Mouse (Mus musculus): Measurements from ENCODE around the gene Ciapin1. TPM values are rescaled to one million over a fixed set of nuclear protein-coding genes. Genes with fewer than 3 reads are reported as not detected.

Gene Ciapin1
- polyA plus RNA-seq (2015; fragmentation: Nextera tagmentation; extraction: Ambion mirVana): 77.7 and 88.6 TPM in 2 replicates

DNA sequence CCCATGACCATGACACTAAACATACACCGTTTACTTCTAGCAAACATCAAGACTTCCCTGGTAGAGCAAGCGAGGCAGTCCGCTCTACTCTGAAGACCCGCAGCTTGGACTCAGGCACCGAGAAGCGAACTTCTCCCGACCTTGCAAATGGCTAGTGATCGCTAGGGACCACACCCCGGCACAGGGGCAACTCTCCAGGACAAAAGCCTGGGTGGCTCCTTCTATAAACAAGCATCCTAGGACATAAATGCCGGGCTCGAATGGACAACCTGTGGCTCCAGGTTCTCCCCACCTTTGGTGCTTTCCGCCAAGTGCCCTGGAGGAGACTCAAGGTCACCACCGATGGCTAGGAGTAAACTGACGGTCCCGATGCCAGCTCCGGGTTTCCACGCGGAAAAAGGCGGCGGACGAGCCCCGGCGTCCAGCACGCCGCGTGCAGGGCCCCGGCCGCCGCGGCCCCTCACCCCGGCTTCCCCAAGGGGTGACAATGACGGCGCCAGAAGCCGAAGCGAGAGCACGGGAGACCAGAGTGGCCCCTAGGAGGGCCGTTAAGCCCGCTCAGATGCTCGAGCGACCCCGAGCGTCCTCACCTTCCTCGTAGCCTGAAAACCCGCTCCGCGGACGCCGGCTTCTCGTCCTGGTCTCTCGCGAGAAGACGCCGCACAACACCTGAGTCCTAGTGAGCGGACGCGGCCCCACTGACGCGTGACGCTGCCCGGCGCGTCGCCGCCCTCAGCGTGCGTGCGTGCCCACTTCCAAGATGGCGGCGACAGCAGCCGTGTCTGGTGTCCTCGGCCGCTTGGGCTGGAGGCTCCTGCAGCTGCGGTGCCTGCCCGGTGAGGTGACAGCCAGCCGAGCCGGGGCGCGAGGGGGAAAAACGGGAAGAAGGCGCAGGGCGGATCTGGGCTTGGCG lies at the start of gene Ciapin1, which contains the start of gene Coq9:
Gene Ciapin1 (minus strand): TSS at position 697 of the 913 bp plus-strand sequence.
Gene Coq9 (plus strand): TSS at position 660 of the 913 bp plus-strand sequence.
- Histone ChIP-seq H3K4me3 (peak within 1 kb of the TSS; percentile 100), H3K4me2 (peak within 1 kb of the TSS; percentile 91), H3K9me3 (replicated peaks) (no peaks in the 10 kb centered on the region), H3K27me3 (no peaks in the 10 kb centered on the region), H3K9ac (peak within 1 kb of the TSS; percentile 97), H3K27ac (peak within 1 kb of the TSS; percentile 99), H3K4me1 (replicated peaks) (peaks cover 17% of the 10 kb centered on the region), H3K36me3 (0 out of 2 replicates have a peak, but pooled peaks cover 4% of the 10 kb centered on the region)
- ATAC-seq (replicated peaks; ENCODE audit: insufficient number of reproducible peaks, insufficient read depth, low FRiP score, low read depth): peak; percentile 97
- under 1% methylated on average over 82 of the region's 82 CpGs for WGBS

GRCm38 (mm10) chr8:94880742-94881141 lies 42.6 kb upstream of the Ciapin1 start:
- ATAC-seq (replicated peaks; ENCODE audit: insufficient number of reproducible peaks, insufficient read depth, low FRiP score, low read depth): no peak
- Histone ChIP-seq H3K4me2 (no peak overlapping the region), H3K27ac (no peak overlapping the region), H3K9me3 (replicated peaks) (no peaks in the 10 kb centered on the region), H3K4me1 (replicated peaks) (peaks cover 8% of the 10 kb centered on the region), H3K36me3 (no peaks in the 10 kb centered on the region), H3K27me3 (no peaks in the 10 kb centered on the region), H3K9ac (no peak overlapping the region), H3K4me3 (no peak overlapping the region)
- WGBS: 59% methylated on average over 4 of the region's 4 CpGs

- H3K27ac ChIP-seq: peak overlapping the region; percentile 63
- H3K9ac ChIP-seq: no peak overlapping the region
- ATAC-seq (replicated peaks; ENCODE audit: insufficient number of reproducible peaks, insufficient read depth, low FRiP score, low read depth): no peak
- H3K9me3 ChIP-seq (replicated peaks): no peaks in the 10 kb centered on the region
- H3K27me3 ChIP-seq: no peaks in the 10 kb centered on the region
- H3K36me3 ChIP-seq: no peaks in the 10 kb centered on the region
- H3K4me3 ChIP-seq: no peak overlapping the region
- peaks cover 37% of the 10 kb centered on the region for H3K4me1 ChIP-seq (replicated peaks)
- 44% methylated on average over 3 of the region's 3 CpGs for WGBS
- peak overlapping the region; percentile 94 for H3K4me2 ChIP-seq
These were observed 38.7 kb upstream of the Ciapin1 start for GRCm38 (mm10) chr8:94876820-94877219.

DNA sequence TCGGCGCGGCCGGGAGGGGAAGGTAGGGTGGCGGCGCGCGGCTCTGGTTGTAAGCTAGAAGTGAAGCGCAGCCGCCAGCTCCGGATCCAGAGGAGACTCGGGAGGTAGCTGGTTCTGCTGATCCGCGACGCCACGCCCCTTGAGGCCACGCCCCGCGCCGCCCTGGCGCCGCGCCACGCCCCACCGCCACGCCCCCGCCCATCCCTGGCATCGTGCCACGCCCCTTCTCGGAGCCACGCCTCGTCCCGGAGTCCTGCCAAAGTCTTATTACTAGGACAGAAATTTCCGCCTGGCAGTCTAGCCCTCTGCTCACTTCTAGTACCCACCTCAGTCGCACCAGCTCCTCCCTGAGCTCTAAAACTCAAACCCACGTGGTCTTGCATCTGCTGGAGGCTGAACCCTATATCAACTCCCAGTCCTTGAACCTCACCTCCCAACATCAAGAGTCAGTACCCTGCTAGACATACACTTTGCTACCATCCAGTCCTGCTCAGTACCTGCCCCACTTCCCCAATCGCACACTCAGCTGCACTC lies 38.1 kb upstream of the Ciapin1 start, which contains the start of gene Dok4:
Gene Dok4 (minus strand): TSS at position 134 of the 534 bp plus-strand sequence.
- WGBS: under 1% methylated on average over 23 of the region's 37 CpGs

GRCm38 (mm10) chr8:94875871-94876150 lies 37.7 kb upstream of the Ciapin1 start:
- Histone ChIP-seq H3K27ac (peak overlapping the region; percentile 78), H3K4me1 (replicated peaks) (peaks cover 47% of the 10 kb centered on the region)
- whole genome bisulfite sequencing: 1% methylated on average over 6 of the region's 20 CpGs

More for the DNA sequence above, 38.1 kb upstream of the Ciapin1 start, which contains the start of gene Dok4:
- H3K9ac ChIP-seq: peak within 1 kb of the TSS; percentile 72
- H3K27me3 ChIP-seq: no peaks in the 10 kb centered on the region
- H3K4me3 ChIP-seq: peak within 1 kb of the TSS; percentile 71
- H3K4me2 ChIP-seq: peak within 1 kb of the TSS; percentile 94
- H3K27ac ChIP-seq: peak within 1 kb of the TSS; percentile 78
- H3K9me3 ChIP-seq (replicated peaks): no peaks in the 10 kb centered on the region
- ATAC-seq (replicated peaks; ENCODE audit: insufficient number of reproducible peaks, insufficient read depth, low FRiP score, low read depth): peak; percentile 79
- peaks cover 42% of the 10 kb centered on the region for H3K4me1 ChIP-seq (replicated peaks)
- H3K36me3 ChIP-seq: no peaks in the 10 kb centered on the region

GRCm38 (mm10) chr8:94875096-94875870 lies 37.1 kb upstream of the Ciapin1 start:
- H3K4me2 ChIP-seq: peak overlapping the region; percentile 94
- H3K9me3 ChIP-seq (replicated peaks): no peaks in the 10 kb centered on the region
- ATAC-seq (replicated peaks; ENCODE audit: insufficient number of reproducible peaks, insufficient read depth, low FRiP score, low read depth): no peak
- H3K4me3 ChIP-seq: peak overlapping the region; percentile 71
- no peaks in the 10 kb centered on the region for H3K36me3 ChIP-seq
- WGBS: 5% methylated on average over 17 of the region's 17 CpGs
- peaks cover 52% of the 10 kb centered on the region for H3K4me1 ChIP-seq (replicated peaks)
- peak overlapping the region; percentile 72 for H3K9ac ChIP-seq
- no peaks in the 10 kb centered on the region for H3K27me3 ChIP-seq
- H3K27ac ChIP-seq: peak overlapping the region; percentile 78

More at GRCm38 (mm10) chr8:94875871-94876150, 37.7 kb upstream of the Ciapin1 start:
- Histone ChIP-seq H3K4me2 (peak overlapping the region; percentile 94), H3K4me3 (peak overlapping the region; percentile 71), H3K27me3 (no peaks in the 10 kb centered on the region), H3K9ac (peak overlapping the region; percentile 72), H3K36me3 (no peaks in the 10 kb centered on the region), H3K9me3 (replicated peaks) (no peaks in the 10 kb centered on the region)
- no peak for ATAC-seq (replicated peaks; ENCODE audit: insufficient number of reproducible peaks, insufficient read depth, low FRiP score, low read depth)

- Histone ChIP-seq H3K27me3 (no peaks in the 10 kb centered on the region), H3K4me2 (peak overlapping the region; percentile 94), H3K27ac (no peak overlapping the region), H3K9me3 (replicated peaks) (no peaks in the 10 kb centered on the region), H3K9ac (peak overlapping the region; percentile 72; the same call in 1 of the 2 replicates), H3K4me3 (peak overlapping the region; percentile 71), H3K4me1 (replicated peaks) (peaks cover 61% of the 10 kb centered on the region), H3K36me3 (no peaks in the 10 kb centered on the region)
- 7% methylated on average over 6 of the region's 6 CpGs for WGBS
- no peak; the same call in 1 of the 2 replicates for ATAC-seq (replicated peaks; ENCODE audit: insufficient number of reproducible peaks, insufficient read depth, low FRiP score, low read depth)
These were observed 36.2 kb upstream of the Ciapin1 start for GRCm38 (mm10) chr8:94874358-94874757.

DNA sequence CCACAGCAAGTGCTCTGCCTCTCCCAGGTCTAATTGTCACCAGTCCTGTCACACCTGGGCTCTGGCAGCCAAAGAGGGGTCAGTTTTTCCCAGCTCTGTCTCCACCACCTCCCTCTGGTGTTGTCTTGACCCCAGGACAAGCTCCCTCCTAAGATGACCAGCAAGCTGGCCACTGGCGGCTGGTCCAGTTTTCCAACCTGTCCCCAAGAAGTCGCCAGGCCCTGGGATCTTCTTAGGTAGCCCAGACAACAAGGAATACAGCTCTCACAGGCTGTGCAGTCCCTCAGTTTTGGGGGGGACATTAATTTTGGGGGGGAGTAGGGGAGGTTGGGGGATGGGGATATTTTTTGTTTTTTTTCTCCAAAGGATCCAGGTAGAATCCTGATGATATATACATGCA lies 34.4 kb upstream of the Ciapin1 start:
- H3K4me3 ChIP-seq: no peak overlapping the region
- no peak overlapping the region for H3K27ac ChIP-seq
- H3K9ac ChIP-seq: no peak overlapping the region
- no peaks in the 10 kb centered on the region for H3K36me3 ChIP-seq
- 77% methylated on average over 2 of the region's 2 CpGs for WGBS
- H3K4me1 ChIP-seq (replicated peaks): peaks cover 72% of the 10 kb centered on the region
- no peak for ATAC-seq (replicated peaks; ENCODE audit: insufficient number of reproducible peaks, insufficient read depth, low FRiP score, low read depth)
- H3K27me3 ChIP-seq: no peaks in the 10 kb centered on the region
- peak overlapping the region; percentile 5 for H3K4me2 ChIP-seq
- no peaks in the 10 kb centered on the region for H3K9me3 ChIP-seq (replicated peaks)

DNA sequence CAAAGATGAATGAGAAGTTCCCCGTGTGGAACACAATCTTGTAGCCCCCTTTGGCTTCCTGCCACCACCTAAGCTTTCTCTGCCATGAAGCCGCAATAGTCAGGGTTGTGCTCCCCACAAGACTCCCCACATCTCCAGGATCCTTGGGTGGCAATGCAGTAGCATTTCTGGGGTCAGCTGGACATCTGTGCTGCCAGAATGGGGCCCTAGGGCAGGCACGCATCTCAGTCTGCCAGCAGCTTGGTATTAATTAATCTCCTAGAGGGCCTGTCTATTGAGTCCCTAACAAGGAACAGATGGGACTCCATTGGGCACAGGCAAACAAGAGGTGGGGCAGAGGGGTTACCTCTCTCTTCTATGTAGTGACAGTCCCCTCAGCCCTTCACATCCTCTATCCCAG lies 34.0 kb upstream of the Ciapin1 start:
- Histone ChIP-seq H3K4me3 (no peak overlapping the region), H3K9me3 (replicated peaks) (no peaks in the 10 kb centered on the region), H3K4me2 (peak overlapping the region; percentile 5), H3K9ac (no peak overlapping the region), H3K27ac (peak overlapping the region; percentile 56; the same call in 1 of the 2 replicates), H3K27me3 (no peaks in the 10 kb centered on the region), H3K36me3 (0 out of 2 replicates have a peak, but pooled peaks cover under 1% of the 10 kb centered on the region), H3K4me1 (replicated peaks) (peaks cover 72% of the 10 kb centered on the region)
- 51% methylated on average over 3 of the region's 3 CpGs for WGBS
- no peak for ATAC-seq (replicated peaks; ENCODE audit: insufficient number of reproducible peaks, insufficient read depth, low FRiP score, low read depth)

GRCm38 (mm10) chr8:94871108-94871894 lies 33.1 kb upstream of the Ciapin1 start:
- peak; percentile 52 for ATAC-seq (replicated peaks; ENCODE audit: insufficient number of reproducible peaks, insufficient read depth, low FRiP score, low read depth)
- Histone ChIP-seq H3K36me3 (peaks cover 7% of the 10 kb centered on the region; the same call in 1 of the 2 replicates), H3K27ac (peak overlapping the region; percentile 56), H3K4me3 (peak overlapping the region; percentile 45), H3K9ac (peak overlapping the region; percentile 36), H3K27me3 (no peaks in the 10 kb centered on the region), H3K4me2 (peak overlapping the region; percentile 70), H3K9me3 (replicated peaks) (no peaks in the 10 kb centered on the region), H3K4me1 (replicated peaks) (peaks cover 65% of the 10 kb centered on the region)
- 9% methylated on average over 7 of the region's 7 CpGs for WGBS
